Mouse (Mus musculus) neural tube, embryonic 12.5 days (tissue): Measurements from ENCODE around the gene Zfp804b. TPM values are rescaled to one million over a fixed set of nuclear protein-coding genes. Genes with fewer than 3 reads are reported as not detected.
A peak's percentile ranks its signal among the peaks of the same experiment; 100 is the strongest.
"Not testable (repeated sequence)": the region's sequence is repeated elsewhere in the genome, so short reads cannot be mapped to it uniquely, and the experiment has no call there.

Source experiments
- ATAC-seq: fragments of 200-750 bp; cut with Nextera tagmentation; 2 replicates; pipeline ENCODE4 v1.8.0; 2017; ENCODE audit warnings: low read depth, mild to moderate bottlenecking, moderate TSS enrichment, moderate library complexity; ENCODE audit not compliant: low FRiP score
- H3K27ac ChIP-seq: fragments of 300-500 bp; sonication (generic); 2 replicates; pipeline ENCODE4 v1.5.1; 2016
- H3K27me3 ChIP-seq: fragments of 300-500 bp; sonication (generic); replicated peaks from 2 replicates; pipeline ENCODE4 v1.6.1; 2016; ENCODE audit warnings: mild to moderate bottlenecking
- H3K36me3 ChIP-seq: fragments of 300-500 bp; sonication (generic); 2 replicates; pipeline ENCODE4 v1.6.1; 2016; ENCODE audit warnings: mild to moderate bottlenecking
- H3K4me1 ChIP-seq: fragments of 300-500 bp; sonication (generic); 2 replicates; pipeline ENCODE4 v1.6.1; 2016
- H3K4me2 ChIP-seq: fragments of 300-500 bp; sonication (generic); replicated peaks from 2 replicates; pipeline ENCODE4 v1.6.1; 2016; ENCODE audit warnings: mild to moderate bottlenecking
- H3K4me3 ChIP-seq: fragments of 300-500 bp; sonication (generic); 2 replicates; pipeline ENCODE4 v1.5.1; 2016
- H3K9ac ChIP-seq: fragments of 300-500 bp; sonication (generic); 2 replicates; pipeline ENCODE4 v1.6.1; 2016; ENCODE audit warnings: mild to moderate bottlenecking
- H3K9me3 ChIP-seq: fragments of 300-500 bp; sonication (generic); 2 replicates; pipeline ENCODE4 v1.6.1; 2016; ENCODE audit warnings: mild to moderate bottlenecking
- WGBS: fragments of 180-500 bp; shearing (Covaris S2); methylation state at CpG from one replicate; pipeline ENCODE4 v1.1.7; 2016; 5-methylcytosine and 5-hydroxymethylcytosine counted together
- polyA plus RNA-seq: library from polyadenylated mRNA; unstranded; fragments of >200 nt; fragmentation: Nextera tagmentation; extraction: Ambion mirVana; gene quantifications from 2 replicates; pipeline ENCODE4 v1.2.1, GENCODE M21; 2016

Zfp804b gene
- 0.75 and 0.86 TPM in 2 replicates for polyA plus RNA-seq

GRCm38 (mm10) chr5:7344145-7345010 is at the start of gene Zfp804b:
Gene Zfp804b, minus strand, starts transcription at chr5:7344756.
- WGBS = under 1% methylated on average over 50 of the region's 50 CpGs
- Histone ChIP-seq H3K4me1 (peaks cover 5% of the 10 kb centered on the region; the same call in 1 of the 2 replicates), H3K36me3 (no peaks in the 10 kb centered on the region), H3K4me2 (peak within 1 kb of the TSS; percentile 92), H3K4me3 (peak within 1 kb of the TSS; percentile 54), H3K9me3 (no peaks in the 10 kb centered on the region), H3K27me3 (no peaks in the 10 kb centered on the region), H3K9ac (peak within 1 kb of the TSS; percentile 56), H3K27ac (no peak within 1 kb of the TSS)
- ATAC-seq = peak; percentile 94

- not testable (repeated sequence) for H3K9me3 ChIP-seq, H3K4me3 ChIP-seq, H3K36me3 ChIP-seq, H3K4me2 ChIP-seq, H3K9ac ChIP-seq, H3K27me3 ChIP-seq, H3K4me1 ChIP-seq, H3K27ac ChIP-seq, ATAC-seq
- 89% methylated on average over 1 of the region's 1 CpGs for WGBS
Measured at GRCm38 (mm10) chr5:7364616-7365015, 20.1 kb upstream of the Zfp804b start.

GRCm38 (mm10) chr5:7345011-7345389 is 444 bp upstream of the Zfp804b start:
- no peaks in the 10 kb centered on the region for H3K27me3 ChIP-seq
- peak overlapping the region; percentile 56 for H3K9ac ChIP-seq
- no peaks in the 10 kb centered on the region for H3K36me3 ChIP-seq
- H3K4me3 ChIP-seq = peak overlapping the region; percentile 54
- 2% methylated on average over 11 of the region's 11 CpGs for WGBS
- no peak overlapping the region for H3K27ac ChIP-seq
- peaks cover 5% of the 10 kb centered on the region; the same call in 1 of the 2 replicates for H3K4me1 ChIP-seq
- H3K4me2 ChIP-seq = peak overlapping the region; percentile 92
- ATAC-seq = peak; percentile 65; the same call in 1 of the 2 replicates
- H3K9me3 ChIP-seq = no peaks in the 10 kb centered on the region

GRCm38 (mm10) chr5:7325594-7325993 is 19.0 kb downstream of the Zfp804b start:
- no peaks in the 10 kb centered on the region for H3K27me3 ChIP-seq
- no peak overlapping the region for H3K4me3 ChIP-seq
- H3K9ac ChIP-seq = no peak overlapping the region
- H3K4me2 ChIP-seq = no peak overlapping the region
- H3K4me1 ChIP-seq = no peaks in the 10 kb centered on the region
- no peaks in the 10 kb centered on the region for H3K9me3 ChIP-seq
- no peak overlapping the region for H3K27ac ChIP-seq
- no peak; the same call in 1 of the 2 replicates for ATAC-seq
- H3K36me3 ChIP-seq = no peaks in the 10 kb centered on the region
- 80% methylated on average over 4 of the region's 4 CpGs for WGBS

GRCm38 (mm10) chr5:7303819-7304218 is 40.7 kb downstream of the Zfp804b start, which contains the start of gene Tex47:
Gene Tex47, plus strand, starts transcription at chr5:7304119.
- no peak within 1 kb of the TSS for H3K27ac ChIP-seq
- H3K4me3 ChIP-seq = no peak within 1 kb of the TSS
- no peak within 1 kb of the TSS for H3K9ac ChIP-seq
- WGBS = 95% methylated on average over 1 of the region's 1 CpGs
- H3K4me2 ChIP-seq = no peak within 1 kb of the TSS
- H3K27me3 ChIP-seq = no peaks in the 10 kb centered on the region
- ATAC-seq = no peak
- no peaks in the 10 kb centered on the region for H3K4me1 ChIP-seq
- H3K9me3 ChIP-seq = no peaks in the 10 kb centered on the region
- no peaks in the 10 kb centered on the region for H3K36me3 ChIP-seq

GRCm38 (mm10) chr5:7302969-7303368 is 41.6 kb downstream of the Zfp804b start:
- ATAC-seq = no peak
- Histone ChIP-seq H3K4me2 (no peak overlapping the region), H3K4me1 (no peaks in the 10 kb centered on the region), H3K4me3 (no peak overlapping the region), H3K9ac (no peak overlapping the region), H3K27me3 (no peaks in the 10 kb centered on the region), H3K27ac (no peak overlapping the region), H3K9me3 (no peaks in the 10 kb centered on the region), H3K36me3 (no peaks in the 10 kb centered on the region)
- WGBS = 68% methylated on average over 1 of the region's 1 CpGs

GRCm38 (mm10) chr5:7284336-7284735 is 60.2 kb downstream of the Zfp804b start:
- Histone ChIP-seq H3K9ac (no peak overlapping the region), H3K27me3 (no peaks in the 10 kb centered on the region), H3K36me3 (no peaks in the 10 kb centered on the region), H3K27ac (no peak overlapping the region), H3K4me3 (no peak overlapping the region), H3K4me2 (no peak overlapping the region), H3K4me1 (no peaks in the 10 kb centered on the region), H3K9me3 (no peaks in the 10 kb centered on the region)
- 91% methylated on average over 1 of the region's 1 CpGs for WGBS
- ATAC-seq = no peak

GRCm38 (mm10) chr5:7276659-7277455 is 67.7 kb downstream of the Zfp804b start:
- ATAC-seq = no peak
- H3K4me2 ChIP-seq = no peak overlapping the region
- no peak overlapping the region for H3K9ac ChIP-seq
- no peaks in the 10 kb centered on the region for H3K4me1 ChIP-seq
- H3K9me3 ChIP-seq = no peaks in the 10 kb centered on the region
- no peaks in the 10 kb centered on the region for H3K36me3 ChIP-seq
- H3K4me3 ChIP-seq = no peak overlapping the region
- H3K27me3 ChIP-seq = no peaks in the 10 kb centered on the region
- H3K27ac ChIP-seq = no peak overlapping the region
- WGBS = 92% methylated on average over 7 of the region's 7 CpGs

- no peaks in the 10 kb centered on the region for H3K4me1 ChIP-seq
- H3K36me3 ChIP-seq = no peaks in the 10 kb centered on the region
- WGBS = 94% methylated on average over 9 of the region's 9 CpGs
- H3K27me3 ChIP-seq = no peaks in the 10 kb centered on the region
- no peak overlapping the region for H3K27ac ChIP-seq
- H3K9me3 ChIP-seq = no peaks in the 10 kb centered on the region
- ATAC-seq = no peak
- no peak overlapping the region for H3K4me2 ChIP-seq
- no peak overlapping the region for H3K9ac ChIP-seq
- no peak overlapping the region for H3K4me3 ChIP-seq
Measured at GRCm38 (mm10) chr5:7177589-7177988, 167.0 kb downstream of the Zfp804b start.

GRCm38 (mm10) chr5:7139658-7140057 is 204.9 kb downstream of the Zfp804b start:
- no peaks in the 10 kb centered on the region for H3K27me3 ChIP-seq
- no peak overlapping the region for H3K9ac ChIP-seq
- no peak overlapping the region for H3K4me3 ChIP-seq
- H3K9me3 ChIP-seq = no peaks in the 10 kb centered on the region
- no peak overlapping the region for H3K27ac ChIP-seq
- no peaks in the 10 kb centered on the region for H3K4me1 ChIP-seq
- no peaks in the 10 kb centered on the region for H3K36me3 ChIP-seq
- ATAC-seq = no peak
- no peak overlapping the region for H3K4me2 ChIP-seq
- 77% methylated on average over 3 of the region's 3 CpGs for WGBS

GRCm38 (mm10) chr5:7102387-7102786 is 242.2 kb downstream of the Zfp804b start:
- Histone ChIP-seq H3K4me1 (no peaks in the 10 kb centered on the region), H3K27ac (no peak overlapping the region), H3K36me3 (no peaks in the 10 kb centered on the region), H3K4me2 (no peak overlapping the region), H3K9me3 (no peaks in the 10 kb centered on the region), H3K9ac (no peak overlapping the region), H3K27me3 (no peaks in the 10 kb centered on the region), H3K4me3 (no peak overlapping the region)
- 67% methylated on average over 2 of the region's 2 CpGs for WGBS
- no peak for ATAC-seq

GRCm38 (mm10) chr5:7073936-7074631 is 270.5 kb downstream of the Zfp804b start:
- WGBS = 27% methylated on average over 1 of the region's 1 CpGs
- ATAC-seq = peak; percentile 86
- Histone ChIP-seq H3K4me1 (no peaks in the 10 kb centered on the region), H3K9ac (no peak overlapping the region), H3K36me3 (no peaks in the 10 kb centered on the region), H3K27ac (no peak overlapping the region), H3K27me3 (no peaks in the 10 kb centered on the region), H3K4me2 (no peak overlapping the region), H3K4me3 (no peak overlapping the region), H3K9me3 (no peaks in the 10 kb centered on the region)
